Mouse (Mus musculus) midbrain, embryonic 10.5 days (tissue): ENCODE data around the gene Spns2. TPM values are rescaled to one million over a fixed set of nuclear protein-coding genes. Genes with fewer than 3 reads are reported as not detected.

Source experiments
- DNase-seq: peaks from one replicate; pipeline ENCODE4 v3.0.0-alpha.2; 2017; ENCODE audit warnings: low spot score
- H3K27ac ChIP-seq: fragments of 300-500 bp; sonication (generic); replicated peaks from 2 replicates; pipeline ENCODE4 v1.5.1; 2016; ENCODE audit warnings: mild to moderate bottlenecking
- H3K27me3 ChIP-seq: fragments of 300-500 bp; sonication (generic); 2 replicates; pipeline ENCODE4 v1.6.1; 2016; ENCODE audit warnings: low read depth, mild to moderate bottlenecking; ENCODE audit not compliant: poor library complexity, severe bottlenecking
- H3K36me3 ChIP-seq: fragments of 300-500 bp; sonication (generic); 2 replicates; pipeline ENCODE4 v1.6.1; 2016; ENCODE audit warnings: mild to moderate bottlenecking, moderate library complexity
- H3K4me1 ChIP-seq: fragments of 300-500 bp; sonication (generic); 2 replicates; pipeline ENCODE4 v1.6.1; 2016
- H3K4me3 ChIP-seq: fragments of 300-500 bp; sonication (generic); 2 replicates; pipeline ENCODE4 v1.5.1; 2016; ENCODE audit warnings: mild to moderate bottlenecking, moderate library complexity
- H3K9me3 ChIP-seq: fragments of 300-500 bp; sonication (generic); replicated peaks from 2 replicates; pipeline ENCODE4 v1.6.1; 2016; ENCODE audit warnings: mild to moderate bottlenecking
- WGBS: fragments of 180-500 bp; shearing (Covaris S2); methylation state at CpG from one replicate; pipeline ENCODE4 v1.1.7; 2016; 5-methylcytosine and 5-hydroxymethylcytosine counted together
- polyA plus RNA-seq: library from polyadenylated mRNA; unstranded; fragments of >200 nt; fragmentation: Nextera tagmentation; extraction: Ambion mirVana; gene quantifications from 2 replicates; pipeline ENCODE4 v1.2.1, GENCODE M21; 2016

Gene Spns2
- polyA plus RNA-seq, 1 experiment from 2014 or later: 2.1 TPM

- Histone ChIP-seq H3K27me3 (no peaks in the 10 kb centered on the region), H3K4me1 (peaks cover 42% of the 10 kb centered on the region), H3K4me3 (no peak overlapping the region), H3K9me3 (no peaks in the 10 kb centered on the region), H3K27ac (no peak overlapping the region), H3K36me3 (no peaks in the 10 kb centered on the region)
- DNase-seq: no peak
- WGBS: 73% methylated on average over 6 of the region's 6 CpGs
These were observed 11.5 kb downstream of the Spns2 start for GRCm38 (mm10) chr11:72478228-72478627.

GRCm38 (mm10) chr11:72477653-72478052, 12.1 kb downstream of the Spns2 start:
- 91% methylated on average over 1 of the region's 1 CpGs for WGBS
- H3K4me1 ChIP-seq: peaks cover 42% of the 10 kb centered on the region
- no peak overlapping the region for H3K4me3 ChIP-seq
- H3K36me3 ChIP-seq: no peaks in the 10 kb centered on the region
- DNase-seq: no peak
- no peaks in the 10 kb centered on the region for H3K27me3 ChIP-seq
- H3K27ac ChIP-seq: 0 out of 2 replicates have a peak overlapping the region, but pooled peaks have one; percentile 9
- no peaks in the 10 kb centered on the region for H3K9me3 ChIP-seq

GRCm38 (mm10) chr11:72477182-72477581, 12.5 kb downstream of the Spns2 start:
- Histone ChIP-seq H3K4me1 (peaks cover 42% of the 10 kb centered on the region), H3K27ac (0 out of 2 replicates have a peak overlapping the region, but pooled peaks have one; percentile 9), H3K36me3 (no peaks in the 10 kb centered on the region), H3K9me3 (no peaks in the 10 kb centered on the region), H3K27me3 (no peaks in the 10 kb centered on the region), H3K4me3 (no peak overlapping the region)
- 55% methylated on average over 5 of the region's 5 CpGs for WGBS
- no peak for DNase-seq

- H3K4me1 ChIP-seq: peaks cover 42% of the 10 kb centered on the region
- no peaks in the 10 kb centered on the region for H3K27me3 ChIP-seq
- 83% methylated on average over 7 of the region's 7 CpGs for WGBS
- H3K4me3 ChIP-seq: no peak overlapping the region
- H3K27ac ChIP-seq: peak overlapping the region; percentile 64
- DNase-seq: no peak
- H3K9me3 ChIP-seq: no peaks in the 10 kb centered on the region
- H3K36me3 ChIP-seq: no peaks in the 10 kb centered on the region
These were observed 13.6 kb downstream of the Spns2 start for GRCm38 (mm10) chr11:72476074-72476625.

- H3K36me3 ChIP-seq: no peaks in the 10 kb centered on the region
- DNase-seq: no peak
- H3K27ac ChIP-seq: peak overlapping the region; percentile 64
- no peak overlapping the region for H3K4me3 ChIP-seq
- 81% methylated on average over 7 of the region's 7 CpGs for WGBS
- peaks cover 42% of the 10 kb centered on the region for H3K4me1 ChIP-seq
- H3K9me3 ChIP-seq: no peaks in the 10 kb centered on the region
- H3K27me3 ChIP-seq: no peaks in the 10 kb centered on the region
These were observed 14.3 kb downstream of the Spns2 start for GRCm38 (mm10) chr11:72475408-72475807.

GRCm38 (mm10) chr11:72474926-72475325, 14.8 kb downstream of the Spns2 start:
- Histone ChIP-seq H3K36me3 (no peaks in the 10 kb centered on the region), H3K4me1 (peaks cover 44% of the 10 kb centered on the region), H3K9me3 (no peaks in the 10 kb centered on the region), H3K27ac (peak overlapping the region; percentile 64), H3K27me3 (no peaks in the 10 kb centered on the region), H3K4me3 (no peak overlapping the region)
- 79% methylated on average over 3 of the region's 3 CpGs for WGBS
- DNase-seq: no peak

- Histone ChIP-seq H3K27me3 (no peaks in the 10 kb centered on the region), H3K4me3 (no peak overlapping the region), H3K36me3 (no peaks in the 10 kb centered on the region), H3K27ac (no peak overlapping the region), H3K4me1 (peaks cover 49% of the 10 kb centered on the region), H3K9me3 (no peaks in the 10 kb centered on the region)
- no peak for DNase-seq
- WGBS: 93% methylated on average over 4 of the region's 4 CpGs
These were observed 16.2 kb downstream of the Spns2 start for GRCm38 (mm10) chr11:72473540-72473939.

GRCm38 (mm10) chr11:72471381-72471780, 18.3 kb downstream of the Spns2 start:
- H3K4me3 ChIP-seq: no peak overlapping the region
- no peaks in the 10 kb centered on the region for H3K27me3 ChIP-seq
- H3K9me3 ChIP-seq: no peaks in the 10 kb centered on the region
- WGBS: 89% methylated on average over 6 of the region's 6 CpGs
- no peaks in the 10 kb centered on the region for H3K36me3 ChIP-seq
- DNase-seq: no peak
- no peak overlapping the region for H3K27ac ChIP-seq
- H3K4me1 ChIP-seq: peaks cover 53% of the 10 kb centered on the region

- no peak for DNase-seq
- H3K4me3 ChIP-seq: no peak overlapping the region
- H3K36me3 ChIP-seq: no peaks in the 10 kb centered on the region
- no peak overlapping the region for H3K27ac ChIP-seq
- 68% methylated on average over 4 of the region's 4 CpGs for WGBS
- H3K27me3 ChIP-seq: no peaks in the 10 kb centered on the region
- H3K4me1 ChIP-seq: peaks cover 55% of the 10 kb centered on the region
- H3K9me3 ChIP-seq: no peaks in the 10 kb centered on the region
These were observed 19.7 kb downstream of the Spns2 start for GRCm38 (mm10) chr11:72470004-72470403.

- H3K4me3 ChIP-seq: no peak overlapping the region
- peaks cover 55% of the 10 kb centered on the region for H3K4me1 ChIP-seq
- 39% methylated on average over 5 of the region's 5 CpGs for WGBS
- peak overlapping the region; percentile 58 for H3K27ac ChIP-seq
- H3K9me3 ChIP-seq: no peaks in the 10 kb centered on the region
- H3K27me3 ChIP-seq: no peaks in the 10 kb centered on the region
- H3K36me3 ChIP-seq: no peaks in the 10 kb centered on the region
- no peak for DNase-seq
These were observed 20.5 kb downstream of the Spns2 start for GRCm38 (mm10) chr11:72469217-72469616.

- no peak overlapping the region for H3K4me3 ChIP-seq
- no peak for DNase-seq
- no peaks in the 10 kb centered on the region for H3K27me3 ChIP-seq
- H3K4me1 ChIP-seq: peaks cover 54% of the 10 kb centered on the region
- H3K27ac ChIP-seq: peak overlapping the region; percentile 58; the same call in 1 of the 2 replicates
- H3K36me3 ChIP-seq: no peaks in the 10 kb centered on the region
- 77% methylated on average over 5 of the region's 5 CpGs for WGBS
- no peaks in the 10 kb centered on the region for H3K9me3 ChIP-seq
These were observed 21.2 kb downstream of the Spns2 start for GRCm38 (mm10) chr11:72468525-72468924.

GRCm38 (mm10) chr11:72466694-72467507, 22.8 kb downstream of the Spns2 start:
- H3K27me3 ChIP-seq: no peaks in the 10 kb centered on the region
- no peak for DNase-seq
- H3K4me3 ChIP-seq: no peak overlapping the region
- WGBS: 68% methylated on average over 11 of the region's 11 CpGs
- H3K36me3 ChIP-seq: no peaks in the 10 kb centered on the region
- H3K27ac ChIP-seq: peak overlapping the region; percentile 39
- no peaks in the 10 kb centered on the region for H3K9me3 ChIP-seq
- peaks cover 61% of the 10 kb centered on the region for H3K4me1 ChIP-seq

- H3K27ac ChIP-seq: peak overlapping the region; percentile 24
- no peaks in the 10 kb centered on the region for H3K36me3 ChIP-seq
- no peak overlapping the region for H3K4me3 ChIP-seq
- no peaks in the 10 kb centered on the region for H3K27me3 ChIP-seq
- peaks cover 63% of the 10 kb centered on the region for H3K4me1 ChIP-seq
- H3K9me3 ChIP-seq: no peaks in the 10 kb centered on the region
- WGBS: 72% methylated on average over 11 of the region's 11 CpGs
- no peak for DNase-seq
These were observed 23.6 kb downstream of the Spns2 start for GRCm38 (mm10) chr11:72465978-72466693.
